Mouse (Mus musculus): Measurements from ENCODE around the gene Flnc. TPM values are rescaled to one million over a fixed set of nuclear protein-coding genes. Genes with fewer than 3 reads are reported as not detected.

The Flnc gene
- polyA plus RNA-seq, 1 experiment: not detected

DNA sequence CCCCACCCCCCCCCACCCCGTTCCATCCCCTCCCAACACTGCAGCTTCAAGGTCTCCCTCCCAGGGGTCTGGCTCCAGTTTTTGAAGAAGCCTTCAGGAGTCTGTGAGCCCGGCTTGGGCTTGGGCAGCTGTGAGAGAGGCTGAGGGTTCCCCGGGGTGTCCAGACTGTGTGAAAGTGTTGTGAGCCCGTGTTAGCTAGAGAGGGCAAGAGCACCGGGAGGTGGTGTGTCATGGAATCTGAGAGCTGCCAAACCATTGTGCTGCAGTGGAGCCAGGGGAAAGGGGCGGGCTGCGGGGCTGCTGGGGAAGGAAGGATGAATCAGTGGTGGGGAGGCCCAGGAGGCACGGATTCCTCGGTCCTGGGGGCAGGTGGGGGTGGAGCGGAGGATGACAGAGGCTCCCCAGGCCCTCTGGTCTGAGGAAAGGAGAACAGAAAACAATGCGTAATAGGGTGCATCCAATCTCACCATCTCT, 3.4 kb downstream of the Flnc start:
- no peak overlapping the region for H3K4me3 ChIP-seq (replicated peaks)

GRCm38 (mm10) chr6:29439251-29439650, 6.2 kb downstream of the Flnc start:
- no peak overlapping the region for H3K4me3 ChIP-seq (replicated peaks)
- H3K4me1 ChIP-seq (ENCODE audit: control insufficient read depth): no peaks in the 10 kb centered on the region; the same call in 1 of the 2 replicates
- H3K9me3 ChIP-seq (ENCODE audit: control insufficient read depth, low read length): no peaks in the 10 kb centered on the region
- H3K36me3 ChIP-seq (ENCODE audit: control insufficient read depth): no peaks in the 10 kb centered on the region
- TF ChIP-seq GATA1 (IDR thresholded peaks at IDR 0.05; ENCODE audit: low read length) (no peak), TAL1 (IDR thresholded peaks at IDR 0.05; ENCODE audit: low read length) (no peak)
- H3K27me3 ChIP-seq (ENCODE audit: control insufficient read depth): peaks cover 30% of the 10 kb centered on the region

More for the DNA sequence above, 3.4 kb downstream of the Flnc start:
- TF ChIP-seq TAL1 (IDR thresholded peaks at IDR 0.05; ENCODE audit: low read length): no peak
- no peak for TF ChIP-seq GATA1 (IDR thresholded peaks at IDR 0.05; ENCODE audit: low read length)
- Histone ChIP-seq H3K27me3 (ENCODE audit: control insufficient read depth) (peaks cover 58% of the 10 kb centered on the region), H3K4me1 (ENCODE audit: control insufficient read depth) (no peaks in the 10 kb centered on the region; the same call in 1 of the 2 replicates), H3K9me3 (ENCODE audit: control insufficient read depth, low read length) (peaks cover 3% of the 10 kb centered on the region; the same call in 1 of the 2 replicates), H3K36me3 (ENCODE audit: control insufficient read depth) (no peaks in the 10 kb centered on the region)

- H3K27me3 ChIP-seq (ENCODE audit: control insufficient read depth): peaks cover 25% of the 10 kb centered on the region
Measured at GRCm38 (mm10) chr6:29439789-29440188, 6.7 kb downstream of the Flnc start.

DNA sequence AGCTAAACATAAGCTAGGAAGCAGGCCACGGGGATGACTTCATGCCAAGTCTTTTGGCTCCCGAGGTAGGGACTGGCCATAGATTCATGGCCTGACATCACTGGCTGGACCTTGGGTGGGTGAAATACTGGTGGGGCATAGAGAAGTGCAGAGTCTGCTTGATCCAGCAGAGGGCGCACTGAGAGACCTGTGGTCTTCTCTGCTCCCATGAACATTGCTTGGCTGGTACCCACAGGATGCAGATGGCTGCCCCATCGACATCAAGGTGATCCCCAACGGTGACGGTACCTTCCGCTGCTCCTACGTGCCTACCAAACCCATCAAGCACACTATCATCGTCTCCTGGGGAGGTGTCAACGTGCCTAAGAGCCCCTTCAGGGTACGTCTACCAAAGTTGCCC, 11.7 kb downstream of the Flnc start:
- no peaks in the 10 kb centered on the region for H3K27me3 ChIP-seq (ENCODE audit: control insufficient read depth)
- no peaks in the 10 kb centered on the region for H3K4me1 ChIP-seq (ENCODE audit: control insufficient read depth)
- H3K4me3 ChIP-seq (replicated peaks): no peak overlapping the region
- H3K36me3 ChIP-seq (ENCODE audit: control insufficient read depth): no peaks in the 10 kb centered on the region
- no peaks in the 10 kb centered on the region for H3K9me3 ChIP-seq (ENCODE audit: control insufficient read depth, low read length)
- no peak for TF ChIP-seq TAL1 (IDR thresholded peaks at IDR 0.05; ENCODE audit: low read length)
- TF ChIP-seq GATA1 (IDR thresholded peaks at IDR 0.05; ENCODE audit: low read length): no peak

More at GRCm38 (mm10) chr6:29439789-29440188, 6.7 kb downstream of the Flnc start:
- no peak overlapping the region for H3K4me3 ChIP-seq (replicated peaks)
- no peak for TF ChIP-seq TAL1 (IDR thresholded peaks at IDR 0.05; ENCODE audit: low read length)
- TF ChIP-seq GATA1 (IDR thresholded peaks at IDR 0.05; ENCODE audit: low read length): no peak
- no peaks in the 10 kb centered on the region; the same call in 1 of the 2 replicates for H3K4me1 ChIP-seq (ENCODE audit: control insufficient read depth)
- no peaks in the 10 kb centered on the region for H3K9me3 ChIP-seq (ENCODE audit: control insufficient read depth, low read length)
- H3K36me3 ChIP-seq (ENCODE audit: control insufficient read depth): no peaks in the 10 kb centered on the region

GRCm38 (mm10) chr6:29445354-29445753, 12.3 kb downstream of the Flnc start:
- no peaks in the 10 kb centered on the region for H3K9me3 ChIP-seq (ENCODE audit: control insufficient read depth, low read length)
- no peak overlapping the region for H3K4me3 ChIP-seq (replicated peaks)
- TF ChIP-seq GATA1 (IDR thresholded peaks at IDR 0.05; ENCODE audit: low read length) (no peak), TAL1 (IDR thresholded peaks at IDR 0.05; ENCODE audit: low read length) (no peak)
- H3K4me1 ChIP-seq (ENCODE audit: control insufficient read depth): no peaks in the 10 kb centered on the region
- H3K27me3 ChIP-seq (ENCODE audit: control insufficient read depth): no peaks in the 10 kb centered on the region
- H3K36me3 ChIP-seq (ENCODE audit: control insufficient read depth): no peaks in the 10 kb centered on the region

DNA sequence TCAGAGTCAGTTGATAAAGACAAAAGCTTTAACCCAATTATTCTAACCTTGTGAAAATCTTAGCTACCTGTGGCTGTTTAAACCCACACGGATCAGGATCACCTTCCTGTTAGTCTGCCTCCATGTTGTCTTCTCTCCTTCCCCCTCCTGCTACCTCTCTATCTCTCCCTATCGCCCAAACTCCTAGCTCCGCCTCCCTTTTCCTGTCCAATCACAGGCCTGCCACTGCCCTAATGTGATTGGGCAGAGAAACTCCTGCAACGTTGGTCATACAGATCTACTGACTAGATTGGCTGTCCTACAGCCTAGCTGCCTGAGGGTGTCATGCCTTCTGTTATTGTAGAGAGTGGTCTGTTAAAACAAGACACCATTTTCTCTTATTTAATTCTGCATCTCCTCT, 16.8 kb downstream of the Flnc start:
- no peak overlapping the region for H3K4me3 ChIP-seq (replicated peaks)

GRCm38 (mm10) chr6:29450667-29451066, 17.6 kb downstream of the Flnc start:
- Histone ChIP-seq H3K9me3 (ENCODE audit: control insufficient read depth, low read length) (no peaks in the 10 kb centered on the region), H3K4me3 (replicated peaks) (no peak overlapping the region), H3K36me3 (ENCODE audit: control insufficient read depth) (no peaks in the 10 kb centered on the region), H3K4me1 (ENCODE audit: control insufficient read depth) (no peaks in the 10 kb centered on the region), H3K27me3 (ENCODE audit: control insufficient read depth) (no peaks in the 10 kb centered on the region)
- TF ChIP-seq GATA1 (IDR thresholded peaks at IDR 0.05; ENCODE audit: low read length): no peak
- no peak for TF ChIP-seq TAL1 (IDR thresholded peaks at IDR 0.05; ENCODE audit: low read length)

More for the DNA sequence above, 16.8 kb downstream of the Flnc start:
- no peaks in the 10 kb centered on the region for H3K4me1 ChIP-seq (ENCODE audit: control insufficient read depth)
- no peaks in the 10 kb centered on the region for H3K9me3 ChIP-seq (ENCODE audit: control insufficient read depth, low read length)
- H3K27me3 ChIP-seq (ENCODE audit: control insufficient read depth): no peaks in the 10 kb centered on the region
- no peaks in the 10 kb centered on the region for H3K36me3 ChIP-seq (ENCODE audit: control insufficient read depth)
- TF ChIP-seq GATA1 (IDR thresholded peaks at IDR 0.05; ENCODE audit: low read length): no peak
- no peak for TF ChIP-seq TAL1 (IDR thresholded peaks at IDR 0.05; ENCODE audit: low read length)

DNA sequence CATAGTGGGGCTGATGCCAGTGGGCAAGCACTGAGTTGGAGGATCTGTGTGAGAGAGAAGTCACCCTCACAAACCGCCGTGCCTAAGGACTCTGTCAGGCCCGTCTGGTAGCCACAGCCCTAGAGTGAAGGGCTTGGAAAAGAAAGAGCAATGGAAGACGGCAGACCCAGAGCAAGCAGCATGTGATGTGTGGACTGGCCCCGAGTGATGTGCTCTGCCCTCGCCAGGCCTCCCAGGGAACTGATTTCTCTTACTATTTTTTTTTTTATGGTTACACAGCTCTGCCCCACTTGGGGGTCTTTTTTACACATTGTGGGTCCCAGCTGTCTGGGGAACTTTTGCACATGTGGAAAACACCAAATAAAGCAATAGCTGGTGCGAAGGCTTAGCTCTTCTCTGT, 28.4 kb downstream of the Flnc start:
- Histone ChIP-seq H3K4me1 (ENCODE audit: control insufficient read depth) (no peaks in the 10 kb centered on the region), H3K36me3 (ENCODE audit: control insufficient read depth) (no peaks in the 10 kb centered on the region), H3K27me3 (ENCODE audit: control insufficient read depth) (no peaks in the 10 kb centered on the region), H3K4me3 (replicated peaks) (no peak overlapping the region), H3K9me3 (ENCODE audit: control insufficient read depth, low read length) (no peaks in the 10 kb centered on the region)
- no peak for TF ChIP-seq TAL1 (IDR thresholded peaks at IDR 0.05; ENCODE audit: low read length)
- no peak for TF ChIP-seq GATA1 (IDR thresholded peaks at IDR 0.05; ENCODE audit: low read length)

GRCm38 (mm10) chr6:29463388-29463787, 30.3 kb downstream of the Flnc start:
- H3K4me1 ChIP-seq (ENCODE audit: control insufficient read depth): peaks cover 11% of the 10 kb centered on the region
- TF ChIP-seq TAL1 (IDR thresholded peaks at IDR 0.05; ENCODE audit: low read length) (no peak), GATA1 (IDR thresholded peaks at IDR 0.05; ENCODE audit: low read length) (no peak)
- H3K27me3 ChIP-seq (ENCODE audit: control insufficient read depth): no peaks in the 10 kb centered on the region
- H3K4me3 ChIP-seq (replicated peaks): no peak overlapping the region
- H3K9me3 ChIP-seq (ENCODE audit: control insufficient read depth, low read length): no peaks in the 10 kb centered on the region
- no peaks in the 10 kb centered on the region for H3K36me3 ChIP-seq (ENCODE audit: control insufficient read depth)
